Mouse (Mus musculus) lung, embryonic 14.5 days (tissue): ENCODE measurements around the gene Kmt2a. TPM values are rescaled to one million over a fixed set of nuclear protein-coding genes. Genes with fewer than 3 reads are reported as not detected.

Experiments used
- ATAC-seq: fragments of 200-750 bp; cut with Nextera tagmentation; 2 replicates; pipeline ENCODE4 v1.8.0; 2017; ENCODE audit warnings: mild to moderate bottlenecking, moderate TSS enrichment, moderate library complexity; ENCODE audit not compliant: insufficient read depth
- DNase-seq: peaks from one replicate; pipeline ENCODE4 v3.0.0-alpha.2; 2015
- H3K27ac ChIP-seq: fragments of 300-500 bp; sonication (generic); 2 replicates; pipeline ENCODE4 v1.5.1; 2014; ENCODE audit warnings: low read depth, mild to moderate bottlenecking, moderate library complexity
- H3K27me3 ChIP-seq: fragments of 300-500 bp; sonication (generic); 2 replicates; pipeline ENCODE4 v1.6.1; 2014; ENCODE audit warnings: low read length, control low read depth; ENCODE audit not compliant: insufficient read depth
- H3K36me3 ChIP-seq: fragments of 300-500 bp; sonication (generic); 2 replicates; pipeline ENCODE4 v1.6.1; 2014; ENCODE audit warnings: control low read depth; ENCODE audit not compliant: insufficient read depth
- H3K4me1 ChIP-seq: fragments of 300-500 bp; sonication (generic); 2 replicates; pipeline ENCODE4 v1.6.1; 2014; ENCODE audit warnings: antibody characterized with exemption, control low read depth; ENCODE audit not compliant: insufficient read depth
- H3K4me2 ChIP-seq: fragments of 300-500 bp; sonication (generic); 2 replicates; pipeline ENCODE4 v1.6.1; 2014; ENCODE audit warnings: mild to moderate bottlenecking
- H3K4me3 ChIP-seq: fragments of 300-500 bp; sonication (generic); 2 replicates; pipeline ENCODE4 v1.5.1; 2014; ENCODE audit warnings: low read depth, low read length
- H3K9ac ChIP-seq: fragments of 300-500 bp; sonication (generic); 2 replicates; pipeline ENCODE4 v1.6.1; 2014
- H3K9me3 ChIP-seq: fragments of 300-500 bp; sonication (generic); 2 replicates; pipeline ENCODE4 v1.6.1; 2016; ENCODE audit warnings: low read depth, low read length, control low read depth
- CTCF ChIP-seq: IDR thresholded peaks from 2 replicates; pipeline ENCODE4 v1.5.1; 2016; ENCODE audit warnings: antibody characterized with exemption, low read depth
- WGBS: fragments of 180-500 bp; shearing (Covaris S2); extraction: QIAGEN DNeasy Blood & Tissue Kit; methylation state at CpG from one replicate; pipeline ENCODE4 v1.1.7; 2014; 5-methylcytosine and 5-hydroxymethylcytosine counted together
- polyA plus RNA-seq: library from polyadenylated mRNA; unstranded; fragments of >200 nt; fragmentation: Nextera tagmentation; extraction: Ambion mirVana; gene quantifications from 2 replicates; pipeline ENCODE4 v1.2.1, GENCODE M21; 2014

Kmt2a gene
- polyA plus RNA-seq, 1 experiment from 2014 or later = 14.7 TPM

DNA sequence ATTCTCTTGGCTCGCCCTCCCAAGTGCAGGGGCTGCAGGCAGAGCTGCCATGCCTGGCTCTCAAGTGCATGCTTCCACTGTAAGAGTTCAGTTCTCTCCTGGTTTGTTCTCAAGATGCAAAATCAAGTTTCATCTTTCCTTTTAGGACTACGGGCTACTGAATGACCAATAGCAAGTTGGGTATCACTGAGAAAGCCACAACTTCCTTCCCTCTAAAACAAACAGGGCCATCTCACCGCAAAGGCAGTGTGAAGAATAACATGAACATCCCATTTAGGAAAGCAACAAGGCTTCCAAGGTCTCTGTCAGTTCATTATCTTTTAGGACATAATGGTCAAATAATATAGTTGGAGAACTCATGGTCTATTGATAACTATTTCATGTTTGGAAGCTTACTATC lies 13.4 kb downstream of the Kmt2a start:
- ATAC-seq (no peak), DNase-seq (no peak)
- H3K27ac ChIP-seq = no peak overlapping the region
- no peak overlapping the region for H3K4me3 ChIP-seq
- H3K9ac ChIP-seq = no peak overlapping the region
- H3K4me1 ChIP-seq = no peaks in the 10 kb centered on the region
- TF ChIP-seq CTCF = no peak
- 75% methylated on average over 3 of the region's 3 CpGs for WGBS
- peaks cover 33% of the 10 kb centered on the region for H3K36me3 ChIP-seq
- no peaks in the 10 kb centered on the region for H3K9me3 ChIP-seq
- H3K27me3 ChIP-seq = no peaks in the 10 kb centered on the region
- no peak overlapping the region for H3K4me2 ChIP-seq

DNA sequence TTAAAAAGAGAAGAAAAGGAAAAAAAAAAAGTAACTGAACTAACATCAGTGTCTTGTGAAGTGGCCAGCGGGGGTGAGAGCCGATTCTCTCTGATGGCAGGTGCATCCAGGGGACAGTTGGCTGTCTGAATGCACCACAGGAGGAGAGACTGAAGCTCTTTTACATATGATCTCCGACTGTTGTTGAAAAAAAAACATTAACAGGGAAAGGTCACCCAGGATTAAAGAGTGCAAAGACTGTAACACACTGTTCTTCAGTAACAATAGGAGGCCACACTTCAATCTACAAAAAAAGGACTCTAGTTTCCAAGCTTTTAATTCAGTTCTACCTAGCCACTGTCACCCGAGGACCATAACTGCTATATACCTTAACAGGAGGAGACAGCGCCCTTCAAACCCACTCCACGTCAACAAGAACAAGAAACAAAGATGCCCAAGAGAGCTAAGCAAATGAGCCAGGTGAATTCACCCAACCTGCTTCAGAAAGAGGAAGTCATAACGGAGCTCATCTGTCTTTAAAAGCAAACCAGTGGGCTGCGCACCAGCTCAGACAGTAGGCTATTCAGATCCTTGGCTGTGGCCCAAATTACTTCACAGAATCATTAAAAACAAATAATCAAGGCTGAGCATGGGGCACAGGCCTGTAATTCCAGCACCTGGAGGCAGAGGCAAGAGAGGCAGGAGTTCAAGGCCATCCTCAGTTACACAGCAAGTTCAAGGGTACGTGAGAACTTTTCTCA lies 14.4 kb downstream of the Kmt2a start:
- H3K4me1 ChIP-seq = no peaks in the 10 kb centered on the region
- no peak for ATAC-seq
- 66% methylated on average over 9 of the region's 9 CpGs for WGBS

GRCm38 (mm10) chr9:44861121-44861520 lies 20.0 kb downstream of the Kmt2a start:
- H3K4me1 ChIP-seq = no peaks in the 10 kb centered on the region
- H3K4me2 ChIP-seq = no peak overlapping the region
- H3K9me3 ChIP-seq = no peaks in the 10 kb centered on the region
- no peak overlapping the region for H3K27ac ChIP-seq
- no peaks in the 10 kb centered on the region for H3K27me3 ChIP-seq
- no peak for TF ChIP-seq CTCF
- DNase-seq (no peak), ATAC-seq (no peak)
- H3K4me3 ChIP-seq = no peak overlapping the region
- peaks cover 30% of the 10 kb centered on the region for H3K36me3 ChIP-seq
- no peak overlapping the region for H3K9ac ChIP-seq

More for the DNA sequence above, 14.4 kb downstream of the Kmt2a start:
- Histone ChIP-seq H3K27ac (no peak overlapping the region), H3K4me2 (no peak overlapping the region), H3K36me3 (peaks cover 33% of the 10 kb centered on the region), H3K9ac (no peak overlapping the region), H3K27me3 (no peaks in the 10 kb centered on the region), H3K9me3 (no peaks in the 10 kb centered on the region), H3K4me3 (no peak overlapping the region)
- no peak for DNase-seq
- TF ChIP-seq CTCF = no peak

- no peak for TF ChIP-seq CTCF
- H3K9me3 ChIP-seq = no peaks in the 10 kb centered on the region
- H3K4me1 ChIP-seq = no peaks in the 10 kb centered on the region
- H3K4me3 ChIP-seq = no peak overlapping the region
- no peak overlapping the region for H3K4me2 ChIP-seq
- ATAC-seq (no peak), DNase-seq (no peak)
- 92% methylated on average over 3 of the region's 3 CpGs for whole genome bisulfite sequencing
- 0 out of 2 replicates have a peak, but pooled peaks cover 8% of the 10 kb centered on the region for H3K36me3 ChIP-seq
- no peak overlapping the region for H3K9ac ChIP-seq
- H3K27ac ChIP-seq = no peak overlapping the region
- H3K27me3 ChIP-seq = no peaks in the 10 kb centered on the region
These were observed 22.4 kb downstream of the Kmt2a start for GRCm38 (mm10) chr9:44858657-44859056.

DNA sequence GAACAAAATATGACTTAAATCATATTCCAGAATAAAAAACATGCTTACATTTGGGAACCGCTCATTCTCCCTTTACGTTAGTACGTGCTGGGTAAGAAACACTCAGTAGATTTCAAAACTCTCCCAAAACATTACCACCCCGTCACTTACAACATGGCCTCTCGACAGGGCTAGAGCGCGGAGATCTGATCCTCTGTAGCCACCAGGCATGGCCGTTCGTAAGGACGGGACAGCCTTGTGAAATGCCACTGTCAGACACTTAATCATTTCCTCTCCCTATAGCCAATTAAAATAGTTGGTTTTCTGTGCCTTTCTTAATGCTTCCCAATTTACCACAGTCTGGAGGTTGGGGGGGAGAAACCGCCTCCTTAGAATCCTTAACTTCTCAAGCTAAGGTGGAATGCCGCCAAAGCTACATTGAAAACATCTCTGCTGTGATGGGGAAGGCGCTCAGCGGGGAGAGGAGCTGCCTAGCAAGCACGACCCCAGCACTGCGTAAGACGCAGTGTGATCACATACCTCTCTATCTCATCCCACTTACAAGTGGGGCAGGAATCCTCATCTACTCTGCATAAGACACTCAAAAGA lies 23.6 kb downstream of the Kmt2a start:
- 82% methylated on average over 17 of the region's 17 CpGs for WGBS
- ATAC-seq (no peak), DNase-seq (no peak)
- TF ChIP-seq CTCF = no peak
- H3K9me3 ChIP-seq = no peaks in the 10 kb centered on the region
- no peaks in the 10 kb centered on the region for H3K27me3 ChIP-seq
- no peak overlapping the region for H3K4me3 ChIP-seq
- no peaks in the 10 kb centered on the region for H3K4me1 ChIP-seq
- peaks cover 7% of the 10 kb centered on the region; the same call in 1 of the 2 replicates for H3K36me3 ChIP-seq
- no peak overlapping the region for H3K27ac ChIP-seq
- H3K4me2 ChIP-seq = no peak overlapping the region
- H3K9ac ChIP-seq = no peak overlapping the region

GRCm38 (mm10) chr9:44855153-44855552 lies 25.9 kb downstream of the Kmt2a start:
- H3K27ac ChIP-seq = no peak overlapping the region
- no peaks in the 10 kb centered on the region for H3K9me3 ChIP-seq
- 77% methylated on average over 6 of the region's 6 CpGs for WGBS
- ATAC-seq = no peak
- no peaks in the 10 kb centered on the region for H3K4me1 ChIP-seq
- no peak overlapping the region for H3K4me3 ChIP-seq
- TF ChIP-seq CTCF = no peak
- H3K9ac ChIP-seq = no peak overlapping the region
- H3K36me3 ChIP-seq = peaks cover 13% of the 10 kb centered on the region; the same call in 1 of the 2 replicates
- no peak for DNase-seq
- no peak overlapping the region for H3K4me2 ChIP-seq
- no peaks in the 10 kb centered on the region for H3K27me3 ChIP-seq

GRCm38 (mm10) chr9:44847446-44847845 lies 33.6 kb downstream of the Kmt2a start:
- no peak for DNase-seq
- Histone ChIP-seq H3K9ac (no peak overlapping the region), H3K4me1 (no peaks in the 10 kb centered on the region), H3K27me3 (no peaks in the 10 kb centered on the region), H3K9me3 (no peaks in the 10 kb centered on the region), H3K4me3 (no peak overlapping the region), H3K27ac (no peak overlapping the region), H3K4me2 (no peak overlapping the region), H3K36me3 (peaks cover 81% of the 10 kb centered on the region)
- 83% methylated on average over 6 of the region's 6 CpGs for WGBS
- no peak for ATAC-seq
- no peak for TF ChIP-seq CTCF
